8 mouse cellular contexts compared by ENCODE assay signal in genomic region chr4:129741974-129742231, GRCm38 (mm10). TPM values are rescaled to one million over a fixed set of nuclear protein-coding genes. Genes with fewer than 3 reads are reported as not detected.
DNase-seq lines count a peak whose midpoint lies in the region; ATAC-seq and TF ChIP-seq lines count a peak whose summit lies in the region.

No protein-coding gene starts in this region.

- peak overlapping the region; percentile 91 for H3K4me2 ChIP-seq in heart, embryonic 12.5 days

- intact Hi-C loops in heart, postnatal 14 days (cut with DNase I): loop anchor here (5.0 kb wide), 2 partner anchors 40 to 80 kb away; no protein-coding TSS in a partner anchor

- peaks cover 20% of the 10 kb centered on the region for H3K4me1 ChIP-seq in heart, embryonic 12.5 days (replicated peaks)
- peaks cover 3 to 20% of the 10 kb centered on the region in 2 experiments for H3K4me1 ChIP-seq in MEL (ENCODE audit: control insufficient read depth in 1 of 2, insufficient read depth in 2 of 2, low read length in 2 of 2)
- peaks cover 36% of the 10 kb centered on the region for H3K4me1 ChIP-seq in hindbrain, embryonic 10.5 days (replicated peaks)
- peaks cover 41% of the 10 kb centered on the region for H3K4me1 ChIP-seq in megakaryocyte, embryonic 14.5 days

- no peak for DNase-seq in heart, postnatal 14 days
- DNase-seq in MEL (ENCODE audit: low read depth, low spot score): no peak
- DNase-seq in hindbrain, embryonic 10.5 days (ENCODE audit: low spot score): no peak
- DNase-seq in cerebellum, postnatal 36 days: no peak
- no peak for DNase-seq in spleen, postnatal 36 days (ENCODE audit: low spot score in 2 of 2)
- no peak for DNase-seq in retina, postnatal 1 day

- TF ChIP-seq POLR2A in MEL (IDR thresholded peaks at IDR 0.05; ENCODE audit: control insufficient read depth in 1 of 2, insufficient read depth in 1 of 2, low read depth in 1 of 2, low read length in 2 of 2, poor library complexity in 1 of 2): no peak

- peak overlapping the region; percentile 98 for H3K27ac ChIP-seq in heart, embryonic 12.5 days (ENCODE audit: poor library complexity, severe bottlenecking)
- peak overlapping the region; percentile 91 for H3K27ac ChIP-seq in MEL (ENCODE audit: control insufficient read depth, low read depth, low read length)
- H3K27ac ChIP-seq in hindbrain, embryonic 10.5 days: peak overlapping the region; percentile 100

- no peak for TF ChIP-seq RAD21 in MEL (IDR thresholded peaks at IDR 0.05; ENCODE audit: low read depth, low read length)

- peak overlapping the region; percentile 100 for H3K9ac ChIP-seq in heart, embryonic 12.5 days
- H3K9ac ChIP-seq in MEL (ENCODE audit: control insufficient read depth, low read depth, low read length, poor library complexity, severe bottlenecking): peak overlapping the region; percentile 99

- H3K79me2 ChIP-seq in MEL (ENCODE audit: control insufficient read depth, insufficient read depth, low read length, poor library complexity): peaks cover 49% of the 10 kb centered on the region

- TF ChIP-seq EP300 in MEL (IDR thresholded peaks at IDR 0.05; ENCODE audit: low read depth in 1 of 2, low read length in 2 of 2): no peak

- H3K36me3 ChIP-seq in heart, embryonic 12.5 days: peaks cover 9% of the 10 kb centered on the region
- H3K36me3 ChIP-seq in MEL (ENCODE audit: control insufficient read depth in 1 of 2, insufficient read depth in 2 of 2, low read length in 2 of 2): peaks cover 10 to 31% of the 10 kb centered on the region in 2 experiments
- peaks cover 28% of the 10 kb centered on the region for H3K36me3 ChIP-seq in hindbrain, embryonic 10.5 days
- peaks cover 8% of the 10 kb centered on the region for H3K36me3 ChIP-seq in megakaryocyte, embryonic 14.5 days (replicated peaks; ENCODE audit: low read length)

- H3K27me3 ChIP-seq in heart, embryonic 12.5 days (replicated peaks): no peaks in the 10 kb centered on the region
- H3K27me3 ChIP-seq in MEL (ENCODE audit: control insufficient read depth in 1 of 2, insufficient read depth in 2 of 2, low read length in 2 of 2): no peaks in the 10 kb centered on the region
- no peaks in the 10 kb centered on the region for H3K27me3 ChIP-seq in hindbrain, embryonic 10.5 days (ENCODE audit: insufficient read depth, poor library complexity, severe bottlenecking)
- no peaks in the 10 kb centered on the region for H3K27me3 ChIP-seq in megakaryocyte, embryonic 14.5 days (replicated peaks)

- H3K9me3 ChIP-seq in heart, embryonic 12.5 days (replicated peaks): no peaks in the 10 kb centered on the region
- H3K9me3 ChIP-seq in MEL (replicated peaks; ENCODE audit: insufficient read depth, low read length): no peaks in the 10 kb centered on the region
- H3K9me3 ChIP-seq in hindbrain, embryonic 10.5 days: no peaks in the 10 kb centered on the region
- no peaks in the 10 kb centered on the region for H3K9me3 ChIP-seq in megakaryocyte, embryonic 14.5 days

- 0% methylated on average over 29 of the region's 34 CpGs for WGBS in heart, embryonic 12.5 days
- under 1% methylated on average over 34 of the region's 34 CpGs for WGBS in hindbrain, embryonic 10.5 days

- TF ChIP-seq CTCF in MEL (IDR thresholded peaks at IDR 0.05 in 2 of 3, conservative IDR thresholded peaks at IDR 0.05 in 1 of 3; ENCODE audit: control insufficient read depth in 1 of 3, insufficient read depth in 1 of 3, low read depth in 2 of 3, low read length in 3 of 3, poor library complexity in 1 of 3, severe bottlenecking in 1 of 3): no peak

- peak; percentile 56 for ATAC-seq in heart, embryonic 12.5 days (ENCODE audit: insufficient number of reproducible peaks, low FRiP score)

- peak overlapping the region; percentile 95 for H3K4me3 ChIP-seq in heart, embryonic 12.5 days
- H3K4me3 ChIP-seq in MEL (ENCODE audit: control insufficient read depth in 1 of 2, insufficient read depth in 1 of 2, low read depth in 2 of 2, low read length in 2 of 2): peak overlapping the region; percentile 80 to 97
- H3K4me3 ChIP-seq in hindbrain, embryonic 10.5 days: peak overlapping the region; percentile 97
- peak overlapping the region; percentile 100 for H3K4me3 ChIP-seq in megakaryocyte, embryonic 14.5 days (replicated peaks)

TF ChIP-seq in MEL, 35 proteins besides CTCF, POLR2A, EP300 and RAD21:
- TF ChIP-seq ZKSCAN1 (IDR thresholded peaks at IDR 0.05; ENCODE audit: low read depth, low read length) (no peak), CHD1 (IDR thresholded peaks at IDR 0.05; ENCODE audit: low read depth, low read length) (0 out of 2 replicates have a peak, but pooled peaks have one; percentile 9)

RNA-seq across cellular contexts. Expression of gene Khdrbs1, which starts 0.2 kb away (rescaled TPM):
- polyA plus RNA-seq in heart, embryonic 12.5 days (2016; fragmentation: Nextera tagmentation; extraction: Ambion mirVana): 106 and 108 TPM in 2 replicates
- 10 to 100 TPM; 44.2 to 49.3 TPM for total RNA-seq in heart, postnatal 14 days (2021)
- 56.5 and 63.2 TPM in 2 replicates for total RNA-seq in MEL (2012; rRNA removed)
- polyA plus RNA-seq in MEL (2012; ENCODE audit: insufficient read depth in 1 of 2, insufficient read length in 2 of 2, low read depth in 1 of 2, low replicate concordance in 2 of 2, missing spikeins in 1 of 2): 100 to 1,000 TPM in 1 of 2 experiments, 10 to 100 TPM in 1; 77.6 to 141 TPM
- 160 and 168 TPM in 2 replicates for polyA plus RNA-seq in hindbrain, embryonic 10.5 days (2016; fragmentation: Nextera tagmentation; extraction: Ambion mirVana)
- polyA plus RNA-seq in megakaryocyte, embryonic 14.5 days (2012; ENCODE audit: insufficient read depth, low replicate concordance): 67.0 and 99.6 TPM in 2 replicates

RNA-seq across cellular contexts. Expression of gene Tmem39b, which starts 45.3 kb away (rescaled TPM):
- 5.8 and 7.7 TPM in 2 replicates for polyA plus RNA-seq in heart, embryonic 12.5 days (2016; fragmentation: Nextera tagmentation; extraction: Ambion mirVana)
- total RNA-seq in heart, postnatal 14 days (2021): 1 to 10 TPM; 4.8 to 5.3 TPM
- 12.2 and 14.7 TPM in 2 replicates for total RNA-seq in MEL (2012; rRNA removed)
- polyA plus RNA-seq in MEL (2012; ENCODE audit: insufficient read depth in 1 of 2, insufficient read length in 2 of 2, low read depth in 1 of 2, low replicate concordance in 2 of 2, missing spikeins in 1 of 2): 10 to 100 TPM; 55.2 to 81.0 TPM
- polyA plus RNA-seq in hindbrain, embryonic 10.5 days (2016; fragmentation: Nextera tagmentation; extraction: Ambion mirVana): 15.2 and 24.1 TPM in 2 replicates
- polyA plus RNA-seq in megakaryocyte, embryonic 14.5 days (2012; ENCODE audit: insufficient read depth, low replicate concordance): 51.4 and 264 TPM in 2 replicates
